Mouse (Mus musculus) hindbrain, embryonic 16.5 days (tissue): ENCODE measurements around the gene Msantd1. TPM values are rescaled to one million over a fixed set of nuclear protein-coding genes. Genes with fewer than 3 reads are reported as not detected.

Experiments used
- ATAC-seq: fragments of 200-750 bp; cut with Nextera tagmentation; 2 replicates; pipeline ENCODE4 v1.8.0; 2017; ENCODE audit warnings: moderate TSS enrichment, moderate library complexity
- H3K27ac ChIP-seq: fragments of 300-500 bp; sonication (generic); 2 replicates; pipeline ENCODE4 v1.5.1; 2014; ENCODE audit warnings: low read depth, mild to moderate bottlenecking, control low read depth, low read length, moderate library complexity
- H3K27me3 ChIP-seq: fragments of 300-500 bp; sonication (generic); replicated peaks from 2 replicates; pipeline ENCODE4 v1.6.1; 2014; ENCODE audit warnings: low read length; ENCODE audit not compliant: control insufficient read depth, insufficient read depth
- H3K36me3 ChIP-seq: fragments of 300-500 bp; sonication (generic); 2 replicates; pipeline ENCODE4 v1.6.1; 2014; ENCODE audit warnings: mild to moderate bottlenecking, low read length, moderate library complexity, mixed read lengths; ENCODE audit not compliant: control insufficient read depth, insufficient read depth
- H3K4me1 ChIP-seq: fragments of 300-500 bp; sonication (generic); 2 replicates; pipeline ENCODE4 v1.6.1; 2014; ENCODE audit warnings: low read depth, low read length; ENCODE audit not compliant: control insufficient read depth, insufficient read depth
- H3K4me2 ChIP-seq: fragments of 300-500 bp; sonication (generic); 2 replicates; pipeline ENCODE4 v1.6.1; 2014; ENCODE audit warnings: mild to moderate bottlenecking, low read length, control low read depth, moderate library complexity
- H3K4me3 ChIP-seq: fragments of 300-500 bp; sonication (generic); 2 replicates; pipeline ENCODE4 v1.5.1; 2014; ENCODE audit warnings: mild to moderate bottlenecking, low read length, control low read depth, moderate library complexity
- H3K9ac ChIP-seq: fragments of 300-500 bp; sonication (generic); 2 replicates; pipeline ENCODE4 v1.6.1; 2014; ENCODE audit warnings: low read depth, mild to moderate bottlenecking, control low read depth, low read length, moderate library complexity
- H3K9me3 ChIP-seq: fragments of 300-500 bp; sonication (generic); 2 replicates; pipeline ENCODE4 v1.6.1; 2014; ENCODE audit warnings: mild to moderate bottlenecking, low read length, moderate library complexity; ENCODE audit not compliant: control insufficient read depth
- WGBS: fragments of 180-500 bp; shearing (Covaris S2); extraction: QIAGEN DNeasy Blood & Tissue Kit; methylation state at CpG from one replicate; pipeline ENCODE4 v1.1.7; 2014; 5-methylcytosine and 5-hydroxymethylcytosine counted together
- polyA plus RNA-seq: library from polyadenylated mRNA; unstranded; fragments of >200 nt; fragmentation: Nextera tagmentation; extraction: Ambion mirVana; gene quantifications from 2 replicates; pipeline ENCODE4 v1.2.1, GENCODE M21; 2015

Msantd1 gene
- polyA plus RNA-seq, 1 experiment from 2014 or later, result 6.1 TPM

GRCm38 (mm10) chr5:34922531-34922930, 14.7 kb downstream of the Msantd1 start:
- no peaks in the 10 kb centered on the region for H3K27me3 ChIP-seq
- H3K36me3 ChIP-seq, result peaks cover 8% of the 10 kb centered on the region
- H3K27ac ChIP-seq, result no peak overlapping the region
- ATAC-seq, result no peak
- H3K9me3 ChIP-seq, result no peaks in the 10 kb centered on the region
- H3K4me2 ChIP-seq, result no peak overlapping the region
- 49% methylated on average over 6 of the region's 6 CpGs for WGBS
- no peak overlapping the region for H3K9ac ChIP-seq
- H3K4me1 ChIP-seq, result peaks cover under 1% of the 10 kb centered on the region; the same call in 1 of the 2 replicates
- no peak overlapping the region for H3K4me3 ChIP-seq

GRCm38 (mm10) chr5:34923920-34924319, 16.1 kb downstream of the Msantd1 start:
- 94% methylated on average over 4 of the region's 4 CpGs for WGBS
- no peaks in the 10 kb centered on the region for H3K27me3 ChIP-seq
- peaks cover 8% of the 10 kb centered on the region for H3K36me3 ChIP-seq

GRCm38 (mm10) chr5:34924519-34924918, 16.7 kb downstream of the Msantd1 start:
- Histone ChIP-seq H3K9ac (no peak overlapping the region), H3K4me3 (no peak overlapping the region), H3K36me3 (peaks cover 8% of the 10 kb centered on the region), H3K4me1 (no peaks in the 10 kb centered on the region), H3K4me2 (no peak overlapping the region), H3K27ac (no peak overlapping the region), H3K9me3 (no peaks in the 10 kb centered on the region), H3K27me3 (no peaks in the 10 kb centered on the region)
- 90% methylated on average over 7 of the region's 7 CpGs for WGBS
- ATAC-seq, result no peak

More at GRCm38 (mm10) chr5:34923920-34924319, 16.1 kb downstream of the Msantd1 start:
- no peak overlapping the region for H3K4me2 ChIP-seq
- no peaks in the 10 kb centered on the region for H3K4me1 ChIP-seq
- H3K4me3 ChIP-seq, result no peak overlapping the region
- ATAC-seq, result no peak
- H3K9me3 ChIP-seq, result no peaks in the 10 kb centered on the region
- no peak overlapping the region for H3K27ac ChIP-seq
- no peak overlapping the region for H3K9ac ChIP-seq

GRCm38 (mm10) chr5:34927648-34928047, 19.8 kb downstream of the Msantd1 start:
- WGBS, result 88% methylated on average over 4 of the region's 4 CpGs
- Histone ChIP-seq H3K9ac (no peak overlapping the region), H3K27ac (no peak overlapping the region), H3K4me3 (no peak overlapping the region), H3K9me3 (no peaks in the 10 kb centered on the region), H3K27me3 (no peaks in the 10 kb centered on the region), H3K36me3 (peaks cover 8% of the 10 kb centered on the region), H3K4me2 (no peak overlapping the region), H3K4me1 (peaks cover 6% of the 10 kb centered on the region)
- ATAC-seq, result no peak

- 54% methylated on average over 9 of the region's 9 CpGs for WGBS
- no peak for ATAC-seq
- no peak overlapping the region for H3K4me3 ChIP-seq
- H3K4me2 ChIP-seq, result no peak overlapping the region
- H3K4me1 ChIP-seq, result peaks cover 6% of the 10 kb centered on the region
- no peaks in the 10 kb centered on the region; the same call in 1 of the 2 replicates for H3K36me3 ChIP-seq
- no peak overlapping the region for H3K9ac ChIP-seq
- H3K27ac ChIP-seq, result peak overlapping the region; percentile 21; the same call in 1 of the 2 replicates
- no peaks in the 10 kb centered on the region for H3K27me3 ChIP-seq
- H3K9me3 ChIP-seq, result no peaks in the 10 kb centered on the region
Observed at GRCm38 (mm10) chr5:34930151-34930975, 22.6 kb downstream of the Msantd1 start.

GRCm38 (mm10) chr5:34931091-34931490, 23.3 kb downstream of the Msantd1 start:
- Histone ChIP-seq H3K4me1 (peaks cover 6% of the 10 kb centered on the region), H3K4me3 (no peak overlapping the region), H3K9ac (no peak overlapping the region), H3K27ac (peak overlapping the region; percentile 21; the same call in 1 of the 2 replicates), H3K4me2 (no peak overlapping the region), H3K27me3 (no peaks in the 10 kb centered on the region), H3K36me3 (no peaks in the 10 kb centered on the region; the same call in 1 of the 2 replicates), H3K9me3 (no peaks in the 10 kb centered on the region)
- WGBS, result 65% methylated on average over 2 of the region's 2 CpGs
- no peak for ATAC-seq

- Histone ChIP-seq H3K36me3 (no peaks in the 10 kb centered on the region), H3K9me3 (no peaks in the 10 kb centered on the region), H3K27ac (peak overlapping the region; percentile 64), H3K4me1 (peaks cover 6% of the 10 kb centered on the region), H3K4me2 (no peak overlapping the region), H3K4me3 (no peak overlapping the region), H3K9ac (no peak overlapping the region), H3K27me3 (no peaks in the 10 kb centered on the region)
- peak; percentile 69 for ATAC-seq
- 40% methylated on average over 11 of the region's 11 CpGs for WGBS
Observed at GRCm38 (mm10) chr5:34931516-34932457, 24.0 kb downstream of the Msantd1 start.

GRCm38 (mm10) chr5:34932458-34932806, 24.6 kb downstream of the Msantd1 start:
- Histone ChIP-seq H3K27me3 (no peaks in the 10 kb centered on the region), H3K9me3 (no peaks in the 10 kb centered on the region), H3K4me2 (no peak overlapping the region), H3K36me3 (no peaks in the 10 kb centered on the region), H3K9ac (no peak overlapping the region), H3K27ac (peak overlapping the region; percentile 64), H3K4me1 (peaks cover 6% of the 10 kb centered on the region), H3K4me3 (no peak overlapping the region)
- no peak for ATAC-seq
- WGBS, result 23% methylated on average over 4 of the region's 4 CpGs

GRCm38 (mm10) chr5:34933461-34933860, 25.6 kb downstream of the Msantd1 start:
- Histone ChIP-seq H3K27ac (no peak overlapping the region), H3K36me3 (no peaks in the 10 kb centered on the region)
- no peak for ATAC-seq

More at GRCm38 (mm10) chr5:34933461-34933860, 25.6 kb downstream of the Msantd1 start:
- no peak overlapping the region for H3K9ac ChIP-seq
- 98% methylated on average over 1 of the region's 1 CpGs for WGBS
- H3K4me1 ChIP-seq, result peaks cover 6% of the 10 kb centered on the region
- no peaks in the 10 kb centered on the region for H3K9me3 ChIP-seq
- H3K27me3 ChIP-seq, result no peaks in the 10 kb centered on the region
- H3K4me3 ChIP-seq, result no peak overlapping the region
- no peak overlapping the region for H3K4me2 ChIP-seq
